Mouse (Mus musculus) megakaryocyte-erythroid progenitor cell, adult 5-6 weeks (primary cell): ENCODE results near the gene Lefty1. TPM values are rescaled to one million over a fixed set of nuclear protein-coding genes. Genes with fewer than 3 reads are reported as not detected.
"Not testable (repeated sequence)": the region's sequence is repeated elsewhere in the genome, so short reads cannot be mapped to it uniquely, and the experiment has no call there.

Source experiments
- ATAC-seq: replicated peaks from 2 replicates; pipeline ENCODE4 v1.8.0; 2016; ENCODE audit warnings: mild to moderate bottlenecking, inconsistent platforms; ENCODE audit not compliant: severe bottlenecking, poor library complexity, low FRiP score, low TSS enrichment
- total RNA-seq, 2 experiments: library from RNA; stranded (forward) in 1 of 2; stranded (reverse) in 1 of 2; fragments of 200-1000, 215-1000 nt in 1 of 2; fragments of >200 nt in 1 of 2; fragmentation: Nextera tagmentation in 1 of 2; gene quantifications; 2 replicates each; pipeline ENCODE4 v1.2.3; 2014 to 2017

Gene Lefty1
- total RNA-seq, 2 experiments from 2014 or later = 11.9 TPM; not detected in 1

- no peak for ATAC-seq
Observed at GRCm38 (mm10) chr1:180916425-180916824, 18.4 kb upstream of the Lefty1 start.

GRCm38 (mm10) chr1:180917053-180917452, 17.8 kb upstream of the Lefty1 start:
- no peak for ATAC-seq

- ATAC-seq = peak; percentile 68
Observed at GRCm38 (mm10) chr1:180919686-180920085, 15.1 kb upstream of the Lefty1 start.

- peak; percentile 34; the same call in 1 of the 2 replicates for ATAC-seq
Observed at GRCm38 (mm10) chr1:180922273-180923048, 12.4 kb upstream of the Lefty1 start.

GRCm38 (mm10) chr1:180924737-180925136, 10.1 kb upstream of the Lefty1 start:
- no peak for ATAC-seq

GRCm38 (mm10) chr1:180926286-180926685, 8.5 kb upstream of the Lefty1 start:
- ATAC-seq = no peak

GRCm38 (mm10) chr1:180929599-180929998, 5.2 kb upstream of the Lefty1 start:
- ATAC-seq = peak; percentile 69

- ATAC-seq = no peak
Observed at GRCm38 (mm10) chr1:180931106-180931505, 3.7 kb upstream of the Lefty1 start.

- ATAC-seq = no peak
Observed at GRCm38 (mm10) chr1:180933659-180934058, 1.2 kb upstream of the Lefty1 start.

- ATAC-seq = peak; percentile 94
Observed at GRCm38 (mm10) chr1:180936610-180937398, 2.0 kb downstream of the Lefty1 start.

GRCm38 (mm10) chr1:180937631-180938030, 2.8 kb downstream of the Lefty1 start:
- ATAC-seq = not testable (repeated sequence)

GRCm38 (mm10) chr1:180938781-180939180, 4.0 kb downstream of the Lefty1 start:
- not testable (repeated sequence) for ATAC-seq

- no peak for ATAC-seq
Observed at GRCm38 (mm10) chr1:180940776-180941460, 6.1 kb downstream of the Lefty1 start.

GRCm38 (mm10) chr1:180941726-180942125, 6.9 kb downstream of the Lefty1 start:
- ATAC-seq = 0 out of 2 replicates have a peak, but pooled peaks have one; percentile 21

- peak; percentile 46 for ATAC-seq
Observed at GRCm38 (mm10) chr1:180942166-180943031, 7.6 kb downstream of the Lefty1 start, which contains the start of gene Tmem63a. Tmem63a (plus strand) TSS chr1:180942344.

GRCm38 (mm10) chr1:180943032-180943644, 8.3 kb downstream of the Lefty1 start:
- ATAC-seq = no peak

- ATAC-seq = no peak
Observed at GRCm38 (mm10) chr1:180943896-180944295, 9.1 kb downstream of the Lefty1 start.

- no peak for ATAC-seq
Observed at GRCm38 (mm10) chr1:180944553-180944952, 9.7 kb downstream of the Lefty1 start.
